Mouse (Mus musculus) myocyte (in vitro differentiated cells): ENCODE measurements around the gene Rpl36.

ENCODE experiments used
- E2F4 ChIP-seq: IDR thresholded peaks from one replicate; pipeline ENCODE4 v1.6.1; 2011; ENCODE audit warnings: mild to moderate bottlenecking, control low read depth, moderate library complexity; ENCODE audit not compliant: insufficient read depth
- MAX ChIP-seq: IDR thresholded peaks from one replicate; pipeline ENCODE4 v1.6.1; 2011; ENCODE audit warnings: low read depth, mild to moderate bottlenecking, control low read depth
- MYOD1 ChIP-seq, 3 experiments: IDR thresholded peaks; one replicate each; pipeline ENCODE4 v1.6.1; 2011; ENCODE audit warnings: control low read depth in 2 of 3, low read depth in 2 of 3, mild to moderate bottlenecking in 2 of 3, moderate library complexity in 1 of 3; ENCODE audit not compliant: insufficient read length in 2 of 3, control insufficient read depth in 1 of 3
- MYOG ChIP-seq, 3 experiments: IDR thresholded peaks; one replicate each; pipeline ENCODE4 v1.6.1; 2011; ENCODE audit warnings: control low read depth in 2 of 3, low read depth in 2 of 3, mild to moderate bottlenecking in 2 of 3; ENCODE audit not compliant: insufficient read length in 2 of 3, control insufficient read depth in 1 of 3, insufficient read depth in 1 of 3
- POLR2A ChIP-seq: IDR thresholded peaks from one replicate; pipeline ENCODE4 v1.6.1; 2011; ENCODE audit warnings: low read depth, mild to moderate bottlenecking, control low read depth, moderate library complexity; ENCODE audit not compliant: insufficient read length
- POLR2AphosphoS2 ChIP-seq: IDR thresholded peaks from one replicate; pipeline ENCODE4 v1.6.1; 2011; ENCODE audit warnings: low read depth, control low read depth; ENCODE audit not compliant: insufficient read length
- REST ChIP-seq: IDR thresholded peaks from one replicate; pipeline ENCODE4 v1.6.1; 2011; ENCODE audit warnings: mild to moderate bottlenecking, control low read depth, moderate library complexity; ENCODE audit not compliant: insufficient read depth, insufficient read length
- TCF3 ChIP-seq: IDR thresholded peaks from one replicate; pipeline ENCODE4 v1.6.1; 2011; ENCODE audit warnings: low read depth, control low read depth; ENCODE audit not compliant: insufficient read length
- USF1 ChIP-seq: IDR thresholded peaks from one replicate; pipeline ENCODE4 v1.6.1; 2011; ENCODE audit warnings: low read depth, mild to moderate bottlenecking, control low read depth, moderate library complexity

DNA sequence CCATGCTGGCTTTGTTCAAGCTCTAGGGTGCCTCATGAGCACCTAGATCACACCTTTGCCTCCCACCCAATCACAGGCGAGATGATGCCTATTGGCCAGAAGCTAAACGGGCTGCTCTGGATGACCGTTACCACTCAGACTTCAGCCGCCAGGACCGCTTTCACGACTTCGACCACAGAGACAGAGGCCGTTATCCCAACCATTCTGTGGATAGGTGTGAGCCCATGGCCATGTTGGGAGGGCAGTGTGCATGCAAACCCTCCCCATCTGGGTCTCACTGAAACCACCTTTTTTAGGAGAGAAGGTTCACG, 9.2 kb upstream of the Rpl36 start:
- TF ChIP-seq POLR2A, result no peak
- no peak for TF ChIP-seq MAX
- TF ChIP-seq POLR2AphosphoS2, result peak; percentile 35
- no peak for TF ChIP-seq MYOG (IDR thresholded peaks at IDR 0.05; ENCODE audit: control insufficient read depth in 1 of 3, insufficient read depth in 1 of 3, insufficient read length in 2 of 3, low read depth in 2 of 3)
- TF ChIP-seq TCF3, result no peak
- TF ChIP-seq USF1, result no peak
- no peak for TF ChIP-seq E2F4
- no peak for TF ChIP-seq MYOD1 (IDR thresholded peaks at IDR 0.05; ENCODE audit: control insufficient read depth in 1 of 3, insufficient read length in 2 of 3, low read depth in 2 of 3)
- no peak for TF ChIP-seq REST
